Mouse (Mus musculus) subcutaneous adipose tissue, adult 2 months (tissue): ENCODE measurements around the gene Hps6. TPM values are rescaled to one million over a fixed set of nuclear protein-coding genes. Genes with fewer than 3 reads are reported as not detected.

Experiments used
- polyA plus RNA-seq: library from polyadenylated mRNA; depleted of rRNA; stranded (reverse); fragments of >200 nt; gene quantifications from 2 replicates; pipeline ENCODE4 v1.2.3, GENCODE M21; 2012; ENCODE audit warnings: low replicate concordance; rRNA removed

Hps6 gene
- polyA plus RNA-seq, result 7.1 and 10.7 TPM in 2 replicates

GRCm38 (mm10) chr19:46003371-46004226 lies at the start of gene Hps6:
Gene Hps6, plus strand, starts transcription at chr19:46003508.

GRCm38 (mm10) chr19:45997785-45998693 lies 5.3 kb upstream of the Hps6 start, which contains the start of gene Armh3:
Gene Armh3, minus strand, starts transcription at chr19:45998488.

GRCm38 (mm10) chr19:46044271-46044992 lies 41.1 kb downstream of the Hps6 start, which contains the start of gene Pprc1:
Gene Pprc1, plus strand, starts transcription at chr19:46044886.

DNA sequence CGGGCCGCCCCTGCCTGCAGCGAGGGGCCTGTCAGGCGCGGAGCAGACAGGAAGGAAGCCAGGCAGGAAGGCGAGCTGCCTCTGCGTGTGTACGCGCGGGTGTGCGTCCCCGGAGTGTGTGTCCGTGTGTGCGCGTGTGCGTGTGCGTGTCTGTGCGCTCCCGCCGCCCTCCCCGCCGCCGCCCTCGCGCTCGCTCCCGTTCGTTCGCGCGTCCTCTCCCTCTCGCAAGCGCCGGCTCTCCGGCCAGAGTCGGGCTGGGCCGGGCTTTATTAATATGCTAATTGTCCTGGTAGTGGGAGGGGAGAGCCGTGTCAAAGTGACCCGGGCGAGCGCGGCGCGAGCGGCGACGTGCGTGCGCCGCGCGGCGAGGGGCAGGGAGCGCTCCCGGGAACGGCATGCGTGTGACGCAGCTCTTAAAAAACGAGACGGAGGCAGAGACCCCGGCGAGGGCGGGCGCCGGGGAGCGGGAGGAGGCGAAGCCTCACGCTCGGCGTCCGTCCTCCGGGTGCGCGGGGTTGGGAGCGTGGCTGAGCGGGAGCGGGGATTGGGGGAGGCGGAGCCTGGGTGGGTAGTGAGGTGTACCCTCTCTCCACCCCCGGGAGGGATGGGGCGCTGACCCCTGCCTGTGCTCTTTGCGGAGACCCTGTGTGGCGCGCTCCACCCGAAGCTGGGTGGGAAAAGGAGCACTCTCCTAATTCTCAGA lies 41.8 kb downstream of the Hps6 start, which contains the start of gene Ldb1:
Gene Ldb1, minus strand, starts transcription at position 222 of the 703 bp plus-strand sequence.

Other genes with a start within 250 kb of the Hps6 start
- gene Mgea5, start 219.7 kb upstream of the Hps6 start, polyA plus RNA-seq, result 25.3 and 36.2 TPM in 2 replicates
- 0.59 and 3.2 TPM in 2 replicates for gene Kcnip2, start 187.4 kb upstream of the Hps6 start, polyA plus RNA-seq
- gene Armh3, start 5.0 kb upstream of the Hps6 start, polyA plus RNA-seq, result 13.4 and 13.7 TPM in 2 replicates
- gene Pprc1, start 41.4 kb downstream of the Hps6 start, polyA plus RNA-seq, result 13.8 and 48.0 TPM in 2 replicates
- gene Ldb1, start 41.7 kb downstream of the Hps6 start, polyA plus RNA-seq, result 207 and 278 TPM in 2 replicates
- 7.5 and 19.0 TPM in 2 replicates for gene Nolc1, start 72.4 kb downstream of the Hps6 start, polyA plus RNA-seq
- gene Elovl3, start 128.4 kb downstream of the Hps6 start, polyA plus RNA-seq, result 1.5 and 3.5 TPM in 2 replicates
- gene Pitx3, start 144.8 kb downstream of the Hps6 start, polyA plus RNA-seq, result 0.64 TPM in 1 of 2 replicates, not detected in the other
- 69.7 and 96.3 TPM in 2 replicates for gene Gbf1, start 149.0 kb downstream of the Hps6 start, polyA plus RNA-seq